Mouse (Mus musculus): ENCODE data around the gene Tepsin. TPM values are rescaled to one million over a fixed set of nuclear protein-coding genes. Genes with fewer than 3 reads are reported as not detected.
A peak's percentile ranks its signal among the peaks of the same experiment; 100 is the strongest.

The Tepsin gene
- total RNA-seq, 2 experiments from 2014 or later: 5.2 to 6.3 TPM

DNA sequence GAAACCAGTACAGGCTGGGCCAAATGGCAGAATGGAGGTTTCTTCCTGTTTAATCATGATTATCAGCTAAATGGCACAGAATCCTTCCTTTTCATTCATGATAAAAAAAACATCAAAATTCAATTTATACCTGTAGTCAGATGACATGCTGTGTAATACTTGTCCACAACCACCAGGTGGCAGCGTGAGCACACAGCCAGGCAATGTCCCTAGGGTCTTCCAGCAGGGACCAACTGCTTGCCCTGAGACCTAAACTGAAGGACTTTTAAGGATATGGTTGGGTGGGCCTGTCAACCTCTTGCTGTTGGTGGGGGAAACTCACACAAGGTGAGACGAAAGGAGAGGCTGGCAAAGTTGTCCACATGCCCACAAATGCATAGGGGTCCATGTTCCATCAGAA, 12.5 kb upstream of the Tepsin start:
- peak; percentile 62 for DNase-seq

GRCm38 (mm10) chr11:120110554-120110953, 12.0 kb upstream of the Tepsin start:
- no peak for DNase-seq

- no peak for DNase-seq
Observed at GRCm38 (mm10) chr11:120109558-120110210, 11.2 kb upstream of the Tepsin start.

DNA sequence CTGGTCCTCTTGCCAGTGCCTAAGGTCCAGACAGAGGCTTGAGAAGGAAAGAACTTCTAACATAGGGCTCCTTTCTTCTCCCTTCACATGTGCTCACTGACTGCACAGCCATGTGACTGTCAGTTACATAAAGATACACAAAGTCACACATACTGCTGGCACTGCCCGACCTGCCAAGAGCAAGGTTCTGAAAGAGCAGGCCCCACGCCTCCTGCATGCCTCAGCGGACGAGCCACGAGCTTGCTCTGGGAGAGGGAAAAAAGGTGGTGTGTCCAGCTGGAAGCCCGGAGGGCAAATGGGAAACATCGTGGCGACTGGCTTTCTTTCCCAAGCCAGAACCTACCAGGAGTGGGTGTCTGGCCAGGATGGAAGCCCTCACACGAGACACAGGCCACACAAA, 9.3 kb upstream of the Tepsin start:
- no peak for DNase-seq

GRCm38 (mm10) chr11:120107026-120107425, 8.5 kb upstream of the Tepsin start:
- no peak for DNase-seq

DNA sequence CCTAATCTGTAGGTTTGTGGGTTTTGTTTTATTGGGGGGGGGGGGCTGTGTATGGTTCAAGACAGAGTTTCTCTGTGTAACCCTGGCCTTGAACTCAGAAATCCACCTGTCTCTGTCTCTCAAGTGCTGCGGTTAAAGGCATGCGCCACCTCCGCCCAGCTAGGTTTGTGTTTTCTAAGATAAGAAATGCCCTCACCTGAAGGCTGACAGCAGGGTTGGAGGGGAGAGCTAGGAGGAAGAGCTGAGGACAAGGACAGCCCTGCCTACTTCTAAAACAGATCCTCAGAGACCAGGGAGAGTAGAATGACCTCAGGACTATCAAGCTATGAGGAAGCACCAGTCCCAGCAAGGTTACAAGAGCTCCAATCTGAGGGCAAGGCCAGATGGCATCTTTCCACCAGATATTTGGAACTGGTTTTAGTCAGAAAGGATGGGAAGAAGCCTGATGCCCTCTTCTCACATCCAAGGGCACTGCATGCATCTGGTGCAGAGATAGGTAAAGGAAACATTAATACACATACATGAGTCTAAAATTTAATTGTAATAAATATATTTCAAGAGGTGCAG, 5.0 kb upstream of the Tepsin start:
- DNase-seq: no peak

DNA sequence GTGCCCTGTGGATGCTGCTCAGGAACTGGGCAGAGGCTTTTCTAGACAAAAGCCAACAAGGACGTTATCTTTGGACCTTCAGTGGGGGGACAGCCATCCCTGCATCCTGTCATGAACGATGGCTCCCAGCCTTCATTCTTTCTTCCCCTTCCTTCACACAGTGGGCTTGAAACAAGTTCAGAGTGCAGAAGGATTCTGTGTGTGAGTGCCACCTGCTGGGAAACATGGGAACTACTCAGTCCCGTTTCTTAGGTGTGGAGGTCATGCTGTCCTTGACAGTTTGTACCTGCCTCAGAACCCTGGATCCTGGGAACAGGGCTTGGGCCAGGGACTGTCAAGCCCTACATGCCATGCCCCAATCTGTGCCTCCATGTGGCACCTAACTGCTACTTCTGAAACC, 2.5 kb upstream of the Tepsin start:
- DNase-seq: peak; percentile 58

GRCm38 (mm10) chr11:120092817-120093591, 5.5 kb downstream of the Tepsin start:
- DNase-seq: no peak

DNA sequence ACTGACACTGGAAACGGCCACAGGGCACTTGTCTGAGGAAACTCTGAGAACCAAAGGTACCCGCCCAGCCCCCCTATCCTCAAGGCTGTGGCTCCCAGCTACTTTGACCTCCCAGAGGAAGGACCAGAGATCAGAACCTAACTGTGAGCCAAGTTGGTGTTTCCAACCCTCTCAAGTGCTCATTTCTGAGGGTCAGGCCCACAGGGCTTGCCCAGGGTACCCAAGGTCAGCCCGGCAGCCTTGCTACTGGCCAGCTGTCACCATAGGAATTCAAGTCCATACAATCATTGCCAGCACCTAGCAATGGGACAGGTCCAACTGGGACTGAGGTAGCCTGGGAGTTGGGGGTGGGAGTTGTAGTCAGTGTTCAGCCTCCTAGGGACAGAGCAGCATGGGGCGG, 7.9 kb downstream of the Tepsin start:
- DNase-seq: no peak

- DNase-seq: peak; percentile 97
Observed at GRCm38 (mm10) chr11:120086702-120087152, 11.8 kb downstream of the Tepsin start, which contains the start of gene Cep131. Cep131 (minus strand) TSS chr11:120086827.

DNA sequence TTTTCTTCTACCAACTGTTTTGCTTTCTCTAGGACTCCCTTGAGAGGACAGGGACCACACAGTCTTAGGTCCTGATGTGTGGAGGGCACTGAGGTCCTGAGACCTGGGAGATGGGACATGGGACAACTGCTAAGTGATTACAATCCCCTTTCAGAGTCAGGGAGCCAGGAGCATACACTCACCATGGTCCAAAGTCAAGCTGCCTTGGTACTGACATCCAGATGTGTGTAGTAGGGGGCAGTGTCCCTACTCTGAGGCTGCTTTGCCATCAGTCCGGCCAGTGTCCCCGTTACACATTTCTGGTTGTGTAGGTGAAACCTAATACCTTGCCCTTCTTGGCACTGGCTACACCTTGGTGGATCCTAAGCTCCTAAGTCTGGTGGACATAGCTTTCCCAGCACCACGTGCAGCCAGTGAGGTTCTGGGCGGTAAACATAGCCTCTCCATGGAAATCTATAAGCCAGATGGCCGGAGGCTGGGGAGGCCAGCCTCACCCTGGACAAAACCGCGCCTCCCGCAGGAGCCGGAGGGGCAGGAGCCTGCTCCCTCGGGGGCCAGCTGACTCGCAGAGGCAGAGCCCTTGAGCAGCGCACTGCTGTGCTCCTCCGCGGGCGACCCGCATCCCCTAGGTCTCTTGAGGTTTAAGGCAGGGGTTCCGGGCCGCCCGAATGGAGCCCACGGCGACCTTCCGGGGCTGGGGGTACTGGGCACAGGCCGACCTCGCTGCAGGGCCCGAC, 12.5 kb downstream of the Tepsin start:
- peak; percentile 57 for DNase-seq

- DNase-seq: no peak
Observed at GRCm38 (mm10) chr11:120080282-120080681, 18.2 kb downstream of the Tepsin start.

DNA sequence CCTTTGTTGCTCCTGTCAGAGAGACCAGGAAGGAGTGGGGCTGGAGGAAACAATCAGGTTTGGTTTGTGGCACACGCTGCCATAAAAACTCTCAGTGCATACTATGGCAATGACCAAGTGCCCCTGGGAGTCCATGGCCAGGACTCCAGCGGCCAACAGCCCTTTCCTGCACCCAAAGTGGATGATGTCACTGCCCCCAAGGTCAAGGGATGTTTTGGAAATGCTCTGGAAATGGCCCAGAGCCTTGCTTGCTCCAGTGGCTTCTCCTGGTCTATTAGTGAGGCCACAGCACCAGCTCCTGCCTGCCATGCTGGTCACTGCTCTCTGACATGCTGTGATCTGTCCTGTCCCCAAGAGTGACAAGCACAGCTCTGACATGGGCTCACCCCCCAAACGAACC, 22.3 kb downstream of the Tepsin start:
- no peak for DNase-seq

DNA sequence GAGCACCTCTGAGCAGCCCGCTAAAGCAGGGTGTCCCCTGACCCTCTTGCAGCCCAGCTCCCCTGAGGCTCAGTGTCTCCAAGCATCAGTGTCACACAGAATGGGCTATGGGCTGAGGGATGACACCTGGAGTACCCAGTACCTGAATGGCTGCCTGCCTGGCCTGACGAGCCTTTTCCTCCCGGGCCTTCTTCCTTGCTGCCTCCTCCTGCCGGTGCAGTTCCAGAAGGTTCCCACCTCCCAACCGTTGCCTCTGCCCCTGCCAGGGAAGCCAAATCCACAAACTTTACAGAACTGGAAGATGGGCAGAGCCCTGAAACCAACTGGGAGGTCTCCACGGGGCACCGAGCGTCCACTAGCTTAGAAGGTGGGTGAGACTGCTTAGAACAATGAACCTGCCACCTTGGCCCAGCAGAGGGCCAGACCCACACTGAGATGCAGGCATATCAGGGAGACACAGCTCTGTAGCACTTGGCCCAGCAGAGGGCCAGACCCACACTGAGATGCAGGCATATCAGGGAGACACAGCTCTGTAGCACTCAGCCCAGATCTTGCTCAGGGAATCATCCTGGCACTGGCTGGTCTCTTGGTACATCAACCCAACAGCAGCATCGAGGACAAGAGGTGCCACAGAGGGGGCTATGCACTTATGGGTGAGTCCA, 25.4 kb downstream of the Tepsin start:
- DNase-seq: no peak

DNA sequence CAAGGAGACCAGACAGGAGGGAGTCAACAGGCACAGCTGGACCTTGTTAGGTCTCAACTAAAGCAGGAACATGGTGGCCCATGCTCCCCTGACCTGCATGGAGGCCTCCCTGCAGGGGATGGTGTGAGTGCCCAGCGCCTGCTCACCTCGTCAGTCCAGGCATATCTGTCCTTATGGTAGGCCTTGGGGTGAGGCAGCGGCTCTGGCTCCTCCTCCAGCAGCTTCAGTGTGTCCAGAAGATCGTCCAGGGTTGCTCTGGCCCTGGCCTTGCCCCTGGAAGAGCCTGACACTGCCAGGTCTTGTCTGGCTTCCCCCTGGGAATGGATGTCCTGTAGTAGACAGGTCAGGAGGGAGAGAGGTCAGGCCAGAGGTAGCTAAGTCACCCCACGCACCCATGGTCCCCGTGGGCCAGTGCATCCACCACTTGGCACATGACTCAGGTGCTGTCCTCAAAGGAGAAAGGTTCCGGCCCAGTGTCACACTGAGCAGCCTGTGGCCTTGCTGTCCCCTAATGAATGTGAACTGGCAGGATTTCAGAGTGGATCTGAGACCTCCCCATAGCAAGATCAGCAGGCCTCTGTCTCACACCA, 26.7 kb downstream of the Tepsin start:
- no peak for DNase-seq

- no peak for DNase-seq
Observed at GRCm38 (mm10) chr11:120071065-120071464, 27.5 kb downstream of the Tepsin start.

DNA sequence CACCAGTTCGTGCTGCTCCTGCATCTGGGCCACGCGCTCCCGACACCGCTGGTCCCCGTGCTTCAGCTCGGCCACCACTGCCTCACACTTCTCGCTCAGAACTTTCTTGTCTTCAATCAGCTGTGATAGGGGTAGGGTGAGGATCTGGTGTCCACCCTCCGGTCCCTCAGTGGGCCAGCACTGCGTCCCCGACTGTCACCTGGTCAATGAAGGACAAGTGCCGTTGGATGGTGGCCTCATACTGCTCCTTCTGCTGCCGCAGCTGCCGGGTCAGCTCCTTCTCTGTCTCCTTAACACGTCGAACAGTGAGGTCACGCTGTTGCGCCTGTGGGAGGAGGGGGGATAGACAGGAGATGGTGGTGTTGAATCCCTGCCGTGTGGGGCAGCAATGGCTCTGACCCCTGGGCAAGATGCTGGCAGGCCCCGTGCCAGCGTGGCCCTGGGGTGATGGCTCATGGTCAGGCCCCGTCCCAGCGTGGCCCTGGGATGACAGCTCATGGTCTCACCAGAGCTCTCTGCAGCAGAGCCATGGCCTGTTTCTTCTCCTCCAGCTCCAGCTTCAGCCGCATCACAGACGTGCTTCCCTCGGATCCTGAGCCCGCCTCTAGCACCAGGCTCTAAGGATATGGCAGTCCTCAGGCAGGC, 28.1 kb downstream of the Tepsin start:
- DNase-seq: no peak

- DNase-seq: no peak
Observed at GRCm38 (mm10) chr11:120069261-120069660, 29.3 kb downstream of the Tepsin start.

- DNase-seq: no peak
Observed at GRCm38 (mm10) chr11:120067834-120068233, 30.7 kb downstream of the Tepsin start.

DNA sequence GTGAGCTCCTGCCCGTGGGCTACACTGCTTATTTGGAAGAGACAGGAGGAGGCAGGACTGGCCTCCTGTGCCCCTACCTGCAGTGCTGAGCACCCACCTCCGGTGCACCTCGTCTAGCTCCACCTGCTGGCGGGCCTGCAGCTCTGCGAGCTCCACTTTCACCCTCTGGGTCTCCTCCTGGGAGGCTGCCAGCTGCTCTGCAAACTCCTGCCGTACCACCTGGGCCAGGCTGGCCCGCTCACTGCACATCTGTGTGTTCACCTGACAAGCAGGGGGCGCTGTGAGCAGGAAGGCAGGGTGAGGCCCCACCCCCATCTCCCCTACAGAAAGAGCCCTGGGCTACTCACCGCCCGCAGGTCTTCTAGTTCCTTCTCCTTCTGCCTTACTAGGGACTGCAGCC, 33.2 kb downstream of the Tepsin start:
- DNase-seq: peak; percentile 75

DNA sequence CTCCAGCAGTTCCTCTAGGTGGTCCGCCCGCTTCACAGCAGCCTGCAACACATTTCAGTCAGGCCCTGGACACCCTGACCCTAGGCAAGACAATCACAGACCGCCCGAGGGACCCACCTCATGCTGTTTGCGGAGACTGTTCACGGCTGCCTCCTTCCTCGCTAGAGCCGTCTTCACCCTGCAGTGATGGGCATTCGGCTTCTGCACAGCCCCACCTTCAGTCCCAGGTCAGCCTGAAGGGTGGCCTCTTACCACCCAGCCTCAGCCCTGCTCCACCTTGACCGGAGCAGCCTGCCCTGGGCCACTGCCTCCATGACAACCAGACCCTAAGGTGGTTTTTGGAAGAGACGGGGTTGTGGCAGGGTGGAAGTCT, 33.9 kb downstream of the Tepsin start:
- no peak for DNase-seq
